Mouse (Mus musculus): ENCODE results near the gene Col6a4. TPM values are rescaled to one million over a fixed set of nuclear protein-coding genes. Genes with fewer than 3 reads are reported as not detected.

Col6a4 gene
- total RNA-seq (2012; rRNA removed), result 0.29 and 0.47 TPM in 2 replicates
- total RNA-seq (2014; rRNA removed), result 0.08 and 0.16 TPM in 2 replicates
- polyA plus RNA-seq (2012; ENCODE audit: insufficient read length, low read depth), result 0.48 and 0.74 TPM in 2 replicates

DNA sequence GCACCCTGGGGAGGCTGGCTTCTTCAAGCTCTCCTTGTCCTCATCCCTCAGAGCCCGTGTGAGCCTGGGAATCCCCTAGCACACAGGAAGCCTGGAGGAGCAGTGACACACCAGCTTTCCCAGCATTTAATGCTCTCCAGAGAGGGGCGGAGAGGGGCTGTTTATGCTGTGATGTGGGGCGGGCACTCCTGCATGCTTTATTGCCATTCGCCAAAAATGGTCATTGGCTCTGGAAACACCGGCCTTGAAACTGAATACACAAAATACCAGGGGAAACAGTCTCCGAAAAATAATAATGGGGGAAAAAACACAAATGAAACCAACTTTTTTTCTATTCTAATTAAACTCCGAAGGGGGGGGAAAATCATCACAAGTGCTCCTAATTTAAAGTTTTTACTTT, at the start of gene Col6a4:
Gene Col6a4 (minus strand): TSS at position 101 of the 400 bp plus-strand sequence.
- TF ChIP-seq CTCF (conservative IDR thresholded peaks at IDR 0.05 in 1 of 2, IDR thresholded peaks at IDR 0.05 in 1 of 2; ENCODE audit: low read depth in 2 of 2, low read length in 2 of 2) (no peak), TBP (conservative IDR thresholded peaks at IDR 0.05; ENCODE audit: low read depth, low read length) (no peak), TCF12 (IDR thresholded peaks at IDR 0.05; ENCODE audit: low read depth, low read length) (no peak), IRF4 (IDR thresholded peaks at IDR 0.05; ENCODE audit: low read depth, low read length) (no peak), JUND (conservative IDR thresholded peaks at IDR 0.05; ENCODE audit: low read depth, low read length) (no peak), MAX (IDR thresholded peaks at IDR 0.05; ENCODE audit: low read length) (no peak), E2F4 (IDR thresholded peaks at IDR 0.05; ENCODE audit: insufficient replicate concordance, low read depth, low read length) (no peak), JUN (IDR thresholded peaks at IDR 0.05; ENCODE audit: insufficient read depth, low read depth, low read length) (no peak), POLR2AphosphoS2 (IDR thresholded peaks at IDR 0.05; ENCODE audit: low read depth, low read length) (no peak), UBTF (IDR thresholded peaks at IDR 0.05; ENCODE audit: low read depth, low read length) (no peak), NELFE (IDR thresholded peaks at IDR 0.05; ENCODE audit: low read depth, low read length) (no peak), CHD2 (IDR thresholded peaks at IDR 0.05; ENCODE audit: low read length) (no peak), CHD1 (IDR thresholded peaks at IDR 0.05; ENCODE audit: low read depth, low read length) (no peak), USF1 (IDR thresholded peaks at IDR 0.05; ENCODE audit: low read depth, low read length) (no peak)
- H3K36me3 ChIP-seq (replicated peaks in 1 of 2; ENCODE audit: control insufficient read depth in 1 of 2, insufficient read depth in 1 of 2, low read length in 1 of 2), result no peaks in the 10 kb centered on the region
- DNase-seq (ENCODE audit: extremely low read depth), result no peak
- no peaks in the 10 kb centered on the region for H3K4me1 ChIP-seq (ENCODE audit: control insufficient read depth in 1 of 2, insufficient read depth in 2 of 2)
- no peak within 1 kb of the TSS for H3K4me3 ChIP-seq (replicated peaks in 1 of 3; ENCODE audit: low read depth in 2 of 3, low read length in 2 of 3, poor library complexity in 1 of 3)
- peaks cover 48% of the 10 kb centered on the region for H3K27me3 ChIP-seq (replicated peaks)
- H3K9ac ChIP-seq (ENCODE audit: insufficient read depth, low read depth), result no peak within 1 kb of the TSS
- H3K27ac ChIP-seq (ENCODE audit: insufficient read depth, low read depth), result no peak within 1 kb of the TSS
- dilution Hi-C loops (cut with MboI; ENCODE audit: extremely low pct_ligation_motif_present, extremely low pct_unique_long_range_greater_than_20kb, low sequenced_read_pairs), result no loop called here
- H3K9me3 ChIP-seq (replicated peaks; ENCODE audit: low read length), result no peaks in the 10 kb centered on the region
- H3K79me2 ChIP-seq (replicated peaks; ENCODE audit: control insufficient read depth, extremely low read depth, insufficient read depth, poor library complexity, severe bottlenecking), result no peaks in the 10 kb centered on the region
- in situ Hi-C loops (cut with MboI; ENCODE audit: low pct_ligation_motif_present, low pct_unique_long_range_greater_than_20kb, low sequenced_read_pairs), result no loop called here
- H3K4me2 ChIP-seq (ENCODE audit: insufficient read depth, low read depth, poor library complexity, severe bottlenecking), result no peak within 1 kb of the TSS

DNA sequence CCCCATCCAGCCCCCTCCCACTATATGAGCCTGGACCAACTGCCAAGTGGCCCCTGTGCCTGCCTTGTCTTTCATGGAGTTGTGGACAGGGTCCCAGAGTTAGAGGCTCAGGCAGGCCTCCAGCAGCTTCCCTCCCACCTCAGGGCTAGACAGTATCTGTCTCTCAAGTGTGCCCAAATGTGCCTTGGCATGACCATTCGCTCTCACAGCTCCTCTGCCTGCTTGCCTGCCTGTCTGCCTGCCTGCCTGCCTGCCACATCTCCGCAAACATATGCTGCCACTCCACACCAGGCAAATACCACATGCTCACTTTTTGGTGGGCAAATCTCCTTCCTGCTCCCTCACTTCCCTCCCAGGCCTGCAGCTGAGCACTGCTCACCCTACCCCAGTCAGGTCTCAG, 49.0 kb upstream of the Col6a4 start:
- TF ChIP-seq JUND (conservative IDR thresholded peaks at IDR 0.05; ENCODE audit: low read depth, low read length) (no peak), MAFK (IDR thresholded peaks at IDR 0.05; ENCODE audit: insufficient replicate concordance, low read length) (no peak), TBP (conservative IDR thresholded peaks at IDR 0.05; ENCODE audit: low read depth, low read length) (no peak), CHD2 (IDR thresholded peaks at IDR 0.05; ENCODE audit: low read length) (no peak), RAD21 (IDR thresholded peaks at IDR 0.05; ENCODE audit: low read depth, low read length) (no peak), NRF1 (IDR thresholded peaks at IDR 0.05; ENCODE audit: low read depth, low read length) (no peak), PAX5 (IDR thresholded peaks at IDR 0.05; ENCODE audit: low read length) (no peak), ZKSCAN1 (IDR thresholded peaks at IDR 0.05; ENCODE audit: borderline replicate concordance, low read depth, low read length) (no peak), POLR2AphosphoS2 (IDR thresholded peaks at IDR 0.05; ENCODE audit: low read depth, low read length) (no peak), TCF12 (IDR thresholded peaks at IDR 0.05; ENCODE audit: low read depth, low read length) (no peak), GABPA (IDR thresholded peaks at IDR 0.05; ENCODE audit: insufficient replicate concordance, low read depth, low read length) (no peak), MAZ (IDR thresholded peaks at IDR 0.05; ENCODE audit: low read depth, low read length) (no peak), KAT2A (IDR thresholded peaks at IDR 0.05; ENCODE audit: insufficient replicate concordance, low read length) (no peak), HCFC1 (IDR thresholded peaks at IDR 0.05; ENCODE audit: low read depth, low read length) (no peak), UBTF (IDR thresholded peaks at IDR 0.05; ENCODE audit: low read depth, low read length) (no peak), ZNF384 (IDR thresholded peaks at IDR 0.05; ENCODE audit: low read depth, low read length) (no peak), RCOR1 (conservative IDR thresholded peaks at IDR 0.05; ENCODE audit: low read depth, low read length) (no peak), ELF1 (IDR thresholded peaks at IDR 0.05; ENCODE audit: low read depth, low read length) (no peak), CTCF (conservative IDR thresholded peaks at IDR 0.05 in 1 of 2, IDR thresholded peaks at IDR 0.05 in 1 of 2; ENCODE audit: low read depth in 2 of 2, low read length in 2 of 2) (no peak), MXI1 (IDR thresholded peaks at IDR 0.05; ENCODE audit: low read depth, low read length) (no peak)
- Histone ChIP-seq H3K27me3 (replicated peaks) (peaks cover 72% of the 10 kb centered on the region), H3K27ac (ENCODE audit: insufficient read depth, low read depth) (no peak overlapping the region), H3K36me3 (replicated peaks in 1 of 2; ENCODE audit: control insufficient read depth in 1 of 2, insufficient read depth in 1 of 2, low read length in 1 of 2) (no peaks in the 10 kb centered on the region), H3K4me3 (replicated peaks in 1 of 3; ENCODE audit: low read depth in 2 of 3, low read length in 2 of 3, poor library complexity in 1 of 3) (no peak overlapping the region), H3K9me3 (replicated peaks; ENCODE audit: low read length) (no peaks in the 10 kb centered on the region), H3K9ac (ENCODE audit: insufficient read depth, low read depth) (no peak overlapping the region), H3K4me1 (ENCODE audit: control insufficient read depth in 1 of 2, insufficient read depth in 2 of 2) (no peaks in the 10 kb centered on the region; a peak in 1 of 4 replicates), H3K4me2 (ENCODE audit: insufficient read depth, low read depth, poor library complexity, severe bottlenecking) (no peak overlapping the region), H3K79me2 (replicated peaks; ENCODE audit: control insufficient read depth, extremely low read depth, insufficient read depth, poor library complexity, severe bottlenecking) (no peaks in the 10 kb centered on the region)
- dilution Hi-C loops (cut with MboI; ENCODE audit: extremely low pct_ligation_motif_present, extremely low pct_unique_long_range_greater_than_20kb, low sequenced_read_pairs) (no loop called here), in situ Hi-C loops (cut with MboI; ENCODE audit: low pct_ligation_motif_present, low pct_unique_long_range_greater_than_20kb, low sequenced_read_pairs) (no loop called here)
- no peak for DNase-seq (ENCODE audit: extremely low read depth)
